Mouse (Mus musculus): ENCODE data around the gene Arhgap17.

Arhgap17 gene

DNA sequence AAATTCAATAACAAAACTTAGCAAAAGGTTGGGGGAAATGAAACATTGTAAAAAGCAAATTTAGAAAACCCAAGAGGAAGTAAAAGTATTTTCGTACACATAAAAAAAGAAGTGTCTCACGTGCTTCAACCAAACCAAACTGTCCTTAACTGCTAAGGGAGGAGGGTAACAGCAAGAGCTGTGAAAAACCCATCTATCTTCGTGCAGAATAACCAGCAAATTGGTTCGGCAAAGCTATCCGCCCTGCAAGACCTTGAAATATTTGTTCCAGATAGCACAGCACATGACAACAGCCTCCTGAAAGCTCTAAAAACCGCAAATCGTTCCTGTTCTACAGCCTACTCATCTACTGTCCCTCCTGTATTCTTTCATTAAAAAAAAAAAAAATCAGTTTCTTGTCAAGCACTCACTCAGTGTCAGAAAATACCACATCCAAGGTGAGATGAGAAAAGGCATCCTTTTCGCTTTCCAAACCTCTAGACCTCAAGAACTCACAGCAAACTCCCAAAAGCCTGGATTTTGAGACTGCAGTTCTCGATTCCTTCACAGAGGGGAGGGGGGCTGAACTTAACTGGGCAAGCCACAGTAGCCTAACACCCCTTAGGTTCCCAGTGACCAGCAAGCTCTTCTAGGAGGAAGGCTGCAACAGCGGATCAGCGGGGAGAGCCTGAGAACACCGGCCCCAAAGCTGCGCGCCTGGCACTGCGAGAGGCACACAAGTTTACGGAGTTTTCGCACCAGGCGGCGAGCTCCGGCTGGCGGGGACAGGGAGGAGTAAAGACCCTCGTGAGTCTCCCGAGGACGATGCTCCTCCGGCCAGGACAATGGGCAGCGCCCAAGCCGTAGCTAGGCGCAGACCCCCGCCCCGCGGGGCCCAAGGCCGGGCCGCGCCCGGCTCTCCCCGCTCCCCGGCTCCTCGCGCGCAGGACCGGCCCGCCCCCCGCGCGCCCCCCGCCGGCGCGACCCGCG is 653 bp downstream of the Arhgap17 start:
- peak in 1 of 2 experiments; percentile 71 for DNase-seq

DNA sequence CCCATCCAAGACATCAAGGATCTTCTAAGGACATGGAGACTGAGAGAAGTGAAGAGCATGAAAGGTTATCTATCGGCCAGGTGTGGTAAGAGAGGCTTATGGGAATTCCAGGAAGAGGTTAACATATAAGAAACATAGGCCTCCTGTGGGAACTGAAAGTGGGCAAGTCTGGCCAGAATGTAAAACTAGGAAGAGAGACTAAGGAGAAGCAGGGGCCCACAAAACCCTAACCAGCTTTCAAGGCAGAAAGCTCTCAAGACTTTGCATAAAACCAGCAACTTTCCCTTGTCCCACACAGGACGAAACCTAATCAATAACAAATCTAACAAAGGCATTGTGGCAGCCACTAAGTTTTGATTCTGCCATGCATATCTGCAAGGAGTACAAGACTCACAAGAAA is 1.5 kb downstream of the Arhgap17 start:
- no peak for DNase-seq

DNA sequence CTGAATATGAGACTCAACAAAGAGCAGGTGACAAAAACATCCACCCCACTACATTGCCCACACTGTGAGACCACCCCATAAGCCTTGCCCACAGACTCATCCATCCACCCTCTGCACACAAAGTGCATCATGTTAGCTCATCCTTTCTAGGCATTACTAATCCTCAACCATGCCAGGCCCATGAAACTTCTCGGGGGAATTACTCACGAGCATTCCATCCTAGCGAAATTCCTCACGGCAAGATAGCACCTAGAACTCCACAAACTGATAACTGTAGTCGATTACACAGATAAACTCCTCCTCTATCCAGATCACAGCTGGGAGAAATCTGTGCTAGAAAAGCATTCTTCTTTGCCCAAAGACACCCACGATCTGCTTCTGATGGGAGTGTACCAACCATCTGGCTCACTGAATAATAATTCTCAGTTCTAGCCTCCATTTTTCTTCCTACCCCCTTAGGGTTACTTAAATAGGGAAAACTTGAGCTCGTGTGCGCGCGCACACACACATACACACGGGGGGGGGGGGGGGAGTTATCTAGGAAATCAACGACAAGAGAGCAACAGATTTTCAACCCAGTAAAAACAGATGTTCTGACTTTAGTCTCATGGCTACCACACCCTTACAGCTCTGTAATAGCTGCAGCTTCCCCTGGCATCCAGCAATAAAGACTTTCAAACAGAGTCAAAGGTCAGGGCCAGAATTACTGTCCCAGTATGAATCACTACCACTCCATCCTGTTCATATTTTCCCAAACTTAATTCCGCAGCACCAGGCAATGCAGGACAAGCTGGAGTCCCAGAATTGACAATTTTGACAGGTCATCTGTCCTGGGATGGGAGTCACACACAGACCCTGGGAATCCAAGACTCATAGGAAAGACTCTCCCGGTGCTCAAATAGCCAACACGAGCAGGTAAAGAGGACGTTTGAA is 2.2 kb downstream of the Arhgap17 start:
- DNase-seq, result no peak

DNA sequence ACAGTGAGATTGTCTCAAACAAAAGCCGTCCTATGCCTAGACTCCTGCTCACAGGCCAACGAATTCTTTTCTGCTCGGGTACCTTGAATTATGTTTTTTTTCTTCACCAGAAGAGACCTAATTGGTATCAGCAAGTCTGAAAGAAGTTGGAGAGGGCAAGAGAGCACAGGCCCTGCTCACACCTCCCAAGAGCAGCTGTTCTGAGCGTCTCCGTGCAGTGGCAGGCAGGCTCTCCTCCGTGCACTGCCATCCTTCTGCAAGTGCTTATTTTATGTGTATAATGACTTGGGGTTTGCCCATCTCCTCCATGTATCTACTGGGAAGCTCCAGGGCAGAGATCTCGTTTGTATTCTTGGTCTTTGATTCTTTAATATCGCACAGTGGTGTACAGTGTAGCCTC is 2.9 kb downstream of the Arhgap17 start:
- DNase-seq, result no peak

DNA sequence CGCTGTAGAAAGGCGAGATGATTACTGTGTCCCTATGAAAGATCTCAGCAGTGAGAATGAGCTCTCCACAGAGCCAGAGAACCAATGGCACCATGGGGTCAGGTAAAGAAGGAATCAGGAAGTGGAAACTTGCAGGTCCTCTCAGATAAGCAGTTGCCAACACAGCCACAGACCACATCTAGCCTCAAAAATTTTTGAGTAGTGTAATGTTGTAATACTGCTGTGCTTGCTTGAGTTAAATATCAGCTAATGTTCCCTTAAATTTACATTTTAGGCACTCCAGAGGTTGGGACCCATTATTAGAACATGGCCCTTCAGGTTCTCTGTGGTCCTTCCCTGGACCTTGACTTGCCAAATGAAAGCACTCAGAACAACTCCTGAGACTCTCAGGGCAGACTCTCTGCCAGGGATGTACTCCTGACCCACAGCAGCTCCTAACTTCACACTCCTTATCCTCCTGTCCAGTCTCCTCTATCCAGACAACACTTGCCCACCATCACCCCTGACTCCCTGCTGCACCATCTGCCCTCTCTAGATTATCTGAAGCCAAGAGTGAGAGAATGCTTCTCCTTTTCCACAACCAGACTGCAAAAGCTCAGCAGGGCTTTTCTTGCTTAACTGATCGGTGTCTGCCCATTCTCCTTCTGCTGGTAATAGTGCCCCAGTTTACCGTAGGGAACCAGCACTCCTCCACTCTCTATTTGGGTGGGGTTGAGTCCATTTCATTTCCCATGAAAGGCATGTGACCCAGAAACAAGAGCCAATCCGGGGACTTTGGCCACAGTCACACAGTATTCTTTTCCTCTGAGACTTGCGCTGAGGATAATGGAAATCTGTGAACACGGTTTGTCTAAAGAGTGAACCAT is 3.6 kb downstream of the Arhgap17 start:
- peak; percentile 51 to 62 for DNase-seq

DNA sequence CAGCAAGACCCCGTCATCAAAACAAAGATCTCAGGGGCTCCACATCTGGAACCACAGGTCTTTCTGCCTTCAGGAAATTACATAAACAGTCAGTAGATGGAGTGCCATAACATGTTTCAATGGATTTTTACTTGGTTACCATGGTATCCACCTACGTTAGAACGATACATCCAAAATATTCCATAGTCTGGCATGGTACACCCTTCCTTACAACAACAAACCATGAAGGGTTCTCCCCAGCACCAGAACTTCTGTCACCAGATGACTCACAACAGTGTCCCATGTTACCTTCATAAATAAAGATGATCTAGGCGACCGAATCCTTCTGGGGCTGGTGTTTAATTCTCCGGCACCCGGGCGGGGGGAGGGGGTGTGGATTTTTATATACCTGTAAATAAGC is 5.7 kb downstream of the Arhgap17 start:
- no peak for DNase-seq

DNA sequence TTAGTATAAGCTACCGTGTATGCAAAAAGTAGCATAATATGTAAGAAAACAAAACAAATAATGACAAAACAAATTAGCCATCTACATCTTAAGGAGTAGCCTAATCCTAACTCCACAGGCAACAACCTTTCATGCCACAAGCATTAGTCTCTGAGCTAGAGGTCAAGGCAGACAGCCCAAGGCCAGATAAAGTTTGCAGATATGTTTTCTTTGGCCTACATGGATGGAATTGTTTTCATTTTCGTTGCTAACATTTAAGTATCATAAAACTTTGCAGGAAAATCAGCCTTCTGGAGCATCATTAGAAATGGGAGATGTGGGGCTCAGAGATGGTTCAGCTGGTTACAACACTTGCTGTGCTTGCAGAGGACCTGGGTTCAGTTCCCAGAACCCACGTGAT is 6.9 kb downstream of the Arhgap17 start:
- peak in 1 of 2 experiments; percentile 26 for DNase-seq

DNA sequence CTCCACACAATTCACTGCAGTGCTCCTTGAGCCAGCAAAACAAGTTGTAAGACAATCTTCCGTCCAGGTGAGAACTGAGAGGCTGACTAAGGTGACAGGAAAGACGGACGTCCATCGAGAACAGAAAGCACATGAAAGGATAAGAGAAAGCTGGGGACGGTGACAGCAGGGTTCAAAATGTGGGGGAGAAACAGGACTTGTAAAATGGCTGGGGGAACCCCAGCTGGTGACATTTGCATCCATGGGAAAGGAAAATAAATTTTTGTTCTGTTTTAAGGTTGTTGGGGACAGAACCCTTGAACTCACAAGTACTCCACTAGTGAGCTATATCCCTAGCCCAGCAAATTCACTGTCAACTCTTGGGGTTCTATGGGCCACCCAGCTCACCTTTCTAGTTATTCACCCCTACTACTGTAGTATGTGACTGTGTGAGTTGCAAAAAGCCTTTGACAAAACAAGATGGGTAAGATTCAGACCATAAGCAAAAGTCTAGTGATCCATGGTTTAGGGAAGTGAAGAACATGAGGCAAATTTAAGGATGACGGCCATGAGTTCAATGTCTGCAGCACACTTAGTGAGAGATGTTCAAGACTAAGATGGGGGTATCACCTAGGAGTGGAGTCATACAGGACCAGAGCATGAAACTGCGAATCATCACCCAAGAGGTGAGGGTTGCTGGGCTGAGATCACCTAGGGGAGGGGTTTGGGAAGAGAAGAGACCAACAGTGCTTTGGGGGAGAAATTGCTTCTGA is 8.3 kb downstream of the Arhgap17 start:
- no peak for DNase-seq

DNA sequence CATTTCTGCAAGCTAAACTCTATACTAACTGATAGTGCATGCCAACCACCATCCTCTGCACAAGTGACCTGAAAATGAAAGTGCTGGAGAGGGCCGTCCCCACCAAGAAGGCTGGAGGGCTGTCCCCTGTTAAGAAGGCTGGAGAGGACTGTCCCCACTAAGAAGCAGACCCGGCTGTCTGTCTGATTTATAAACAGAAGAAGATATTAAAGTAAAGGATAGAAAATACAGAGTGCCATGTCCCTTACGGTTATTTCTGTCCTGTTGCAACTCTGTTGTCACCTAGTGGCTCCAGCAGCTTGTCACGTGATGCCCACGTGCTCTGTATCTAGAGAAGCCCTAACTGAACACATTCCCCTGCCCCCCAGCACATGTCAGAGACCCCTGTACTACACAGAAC is 9.5 kb downstream of the Arhgap17 start:
- DNase-seq, result no peak

DNA sequence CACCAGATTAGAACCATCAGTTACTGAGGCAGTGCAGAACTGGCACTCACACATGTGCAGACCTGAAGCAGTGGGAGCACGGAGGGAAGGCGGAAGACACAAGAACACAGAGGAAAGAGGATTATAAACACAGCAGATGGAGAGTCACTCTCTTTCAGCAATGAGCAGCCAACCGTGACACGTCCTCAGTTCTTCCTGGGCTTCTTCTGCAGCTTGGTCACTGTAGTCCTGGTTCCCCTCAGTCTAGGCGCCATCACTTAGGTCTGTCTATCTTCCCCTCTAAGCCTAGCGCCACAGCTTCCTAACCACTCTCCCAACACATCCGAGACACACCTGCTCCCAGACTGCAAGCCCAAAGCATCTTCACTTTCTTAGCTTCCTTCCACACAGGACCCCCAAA is 10.6 kb downstream of the Arhgap17 start:
- peak in 1 of 2 experiments; percentile 22 for DNase-seq

DNA sequence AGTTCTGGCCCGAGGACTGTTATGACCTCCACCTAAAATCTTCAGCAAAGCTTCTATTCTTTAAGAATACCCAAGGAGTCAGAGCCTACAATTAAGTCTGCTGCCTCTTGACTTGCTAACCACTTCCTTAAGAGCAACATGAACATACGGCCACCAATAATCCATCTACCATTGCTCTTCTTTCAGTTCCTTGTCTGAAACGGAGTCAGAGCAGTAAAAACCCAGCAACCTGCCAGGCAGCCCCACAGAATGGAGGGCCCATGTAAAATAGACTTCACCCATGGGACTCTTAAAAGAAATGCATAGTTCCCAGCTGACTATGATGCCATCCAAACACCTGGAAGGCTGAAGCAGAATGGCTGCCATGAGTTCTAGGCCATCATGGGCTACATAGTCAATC is 13.6 kb downstream of the Arhgap17 start:
- no peak for DNase-seq

DNA sequence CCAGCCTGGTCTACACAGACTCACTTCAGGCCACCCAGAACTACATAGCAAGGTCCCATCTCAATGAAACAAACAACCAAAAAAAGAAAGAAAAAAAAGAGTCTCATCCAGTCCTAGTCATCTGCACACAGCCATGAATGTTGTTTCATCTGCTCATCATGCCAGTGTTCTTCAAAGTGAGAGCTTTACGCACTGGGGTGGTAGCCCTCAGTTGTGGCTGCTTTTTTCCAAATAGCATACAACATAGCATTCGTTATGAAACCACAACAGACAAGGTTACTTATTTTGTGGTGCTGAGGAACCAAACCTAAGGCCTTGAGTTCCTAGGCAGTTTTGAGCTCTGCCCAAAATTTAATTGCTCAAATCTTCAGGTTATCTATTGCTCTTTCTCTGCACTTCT is 14.9 kb downstream of the Arhgap17 start:
- DNase-seq, result no peak

DNA sequence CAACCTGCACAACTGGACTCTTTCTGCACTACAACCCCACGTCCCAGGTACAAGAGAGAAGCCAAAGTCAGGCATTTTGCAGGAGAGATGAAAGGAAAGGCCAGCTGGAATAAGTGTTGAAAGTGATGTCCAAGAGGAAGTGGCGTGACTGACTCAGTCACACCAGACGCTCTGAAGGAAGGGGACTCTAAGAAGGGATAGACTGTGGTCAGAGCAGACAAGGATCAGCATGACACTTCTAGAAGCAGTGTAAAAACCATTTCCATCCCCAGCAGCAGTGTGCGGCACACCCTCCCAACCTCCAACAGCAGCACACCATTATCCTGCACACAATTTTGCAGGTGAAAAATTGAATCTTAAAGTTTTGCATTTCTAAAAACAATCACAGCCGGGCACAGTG is 15.3 kb downstream of the Arhgap17 start:
- no peak for DNase-seq

DNA sequence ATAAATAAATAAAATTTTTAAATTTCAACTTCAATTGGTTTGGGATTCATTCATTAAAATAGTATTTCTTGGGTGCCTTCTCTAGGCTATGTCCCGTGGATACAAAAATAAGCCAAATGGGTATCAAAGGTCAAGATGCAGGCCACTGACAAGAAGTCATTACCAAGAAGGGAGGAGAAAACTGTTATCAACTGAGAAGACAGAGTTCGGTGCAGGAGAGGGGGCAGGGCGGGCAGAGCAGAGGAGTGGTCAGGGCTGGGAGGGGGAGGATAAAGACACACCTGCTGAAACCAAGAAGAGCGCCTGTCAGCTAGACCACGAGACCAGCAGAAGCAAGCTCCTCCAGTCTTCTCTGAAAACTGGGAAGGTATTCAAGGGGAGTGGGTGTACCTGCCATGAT is 15.8 kb downstream of the Arhgap17 start:
- no peak for DNase-seq

DNA sequence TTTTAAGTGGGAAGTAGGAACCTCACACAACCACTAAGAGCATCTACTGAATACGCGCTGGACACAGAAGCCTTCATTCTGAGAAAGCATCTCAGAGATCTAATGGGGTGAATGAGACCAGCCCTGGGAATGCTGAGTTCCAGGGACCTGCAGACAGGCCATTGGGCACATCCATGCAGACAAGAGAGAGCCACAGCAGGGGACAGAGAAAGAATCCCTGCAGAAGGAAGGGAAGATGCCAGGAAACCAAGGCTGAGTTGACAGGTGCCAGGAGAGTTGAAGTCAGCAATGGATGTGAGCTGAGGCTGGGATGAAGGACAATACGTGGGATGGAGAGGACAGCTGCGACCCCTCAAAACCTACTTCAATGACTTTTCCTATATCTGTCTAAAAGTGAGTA is 16.6 kb downstream of the Arhgap17 start:
- DNase-seq, result no peak

DNA sequence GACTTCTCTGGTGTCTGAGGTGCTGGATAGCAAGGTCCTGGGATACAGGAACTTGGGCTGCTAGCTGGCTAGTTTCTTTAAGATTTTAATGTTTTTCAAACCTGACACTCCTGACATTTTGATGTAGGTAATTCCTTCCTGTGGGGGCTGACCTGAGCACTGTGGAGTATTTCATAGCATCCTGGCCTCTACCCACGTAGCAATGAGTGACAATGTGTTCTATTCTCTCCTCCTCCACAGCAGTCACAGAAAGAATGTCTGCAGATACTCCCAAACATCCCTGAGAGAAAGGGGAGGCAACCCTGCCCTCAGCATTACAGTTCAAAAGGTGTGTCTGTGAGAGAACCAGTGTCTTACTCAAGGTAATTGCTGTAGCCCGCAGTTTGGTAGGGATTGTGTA is 19.5 kb downstream of the Arhgap17 start:
- DNase-seq, result no peak

DNA sequence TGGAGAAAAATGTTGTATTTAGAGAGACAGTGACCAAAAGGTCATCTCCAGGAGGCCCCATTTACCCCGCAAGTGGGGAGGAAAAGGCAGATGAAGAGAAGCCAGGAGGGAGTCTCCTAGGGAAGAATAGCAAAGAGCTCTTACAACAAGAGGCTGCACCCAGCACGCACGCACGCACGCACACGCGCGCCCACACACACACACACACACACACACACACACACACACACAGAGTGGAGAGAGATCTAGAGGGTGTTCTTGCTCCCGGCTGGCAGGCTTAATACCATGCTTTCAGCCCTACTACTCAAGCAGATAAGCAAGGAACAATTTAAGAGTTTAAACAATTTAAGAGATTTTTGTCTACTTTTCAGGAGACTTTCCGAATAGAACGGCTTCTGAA is 19.9 kb downstream of the Arhgap17 start:
- no peak for DNase-seq

DNA sequence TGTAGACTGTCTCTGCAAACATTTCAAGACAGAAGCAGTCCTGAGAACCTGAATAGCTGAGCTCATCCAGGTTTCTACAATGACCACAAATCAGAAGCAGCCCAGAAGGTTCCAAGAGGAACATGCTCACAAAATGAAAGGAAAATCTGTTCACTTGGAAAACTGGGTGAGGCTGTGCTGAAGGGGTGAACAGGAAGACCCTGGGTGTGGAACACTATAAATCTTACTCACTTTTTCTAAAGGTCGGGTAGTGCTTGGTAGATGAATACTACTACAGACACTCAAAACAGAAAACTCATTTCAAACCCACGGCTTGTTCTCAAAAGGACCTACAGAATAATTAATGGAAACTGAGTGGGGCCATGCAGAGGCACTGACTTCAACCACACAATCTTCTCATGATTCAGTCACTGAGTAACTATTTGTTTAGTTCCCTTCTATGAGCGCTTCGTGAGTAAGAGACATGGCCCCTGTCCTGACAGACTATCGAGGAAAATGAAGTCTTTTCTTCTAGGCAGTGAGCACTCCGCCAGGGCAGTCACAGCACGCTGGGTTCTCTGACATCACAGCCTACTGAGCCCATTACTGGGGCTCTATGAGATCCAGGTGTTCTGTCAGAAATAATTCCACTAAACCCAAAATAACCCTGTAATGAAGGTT is 23.0 kb downstream of the Arhgap17 start:
- peak in 1 of 2 experiments; percentile 57 for DNase-seq

DNA sequence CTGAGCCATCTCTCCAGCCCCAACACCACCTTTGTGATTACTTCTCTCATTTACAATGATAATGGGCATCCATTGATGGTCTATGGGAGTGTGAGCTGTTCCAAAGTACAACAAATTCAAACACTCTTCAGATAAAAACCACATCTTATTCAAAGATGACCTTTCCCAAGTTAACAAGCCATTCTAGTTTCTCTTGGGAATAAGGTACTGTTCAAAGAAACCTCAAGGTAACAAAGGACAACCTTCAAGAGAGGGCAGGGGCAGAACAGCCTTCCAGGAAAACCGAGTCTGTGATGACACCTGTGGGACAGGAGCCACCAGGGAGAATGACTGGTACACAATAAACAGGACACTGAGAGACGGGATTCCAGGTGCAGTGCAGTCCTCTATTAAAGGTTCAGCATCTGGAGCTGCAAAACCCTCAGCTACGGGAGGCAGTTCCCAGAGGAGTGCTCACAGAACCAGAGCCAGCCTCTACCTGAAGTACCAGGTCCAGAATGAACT is 24.6 kb downstream of the Arhgap17 start:
- no peak for DNase-seq

DNA sequence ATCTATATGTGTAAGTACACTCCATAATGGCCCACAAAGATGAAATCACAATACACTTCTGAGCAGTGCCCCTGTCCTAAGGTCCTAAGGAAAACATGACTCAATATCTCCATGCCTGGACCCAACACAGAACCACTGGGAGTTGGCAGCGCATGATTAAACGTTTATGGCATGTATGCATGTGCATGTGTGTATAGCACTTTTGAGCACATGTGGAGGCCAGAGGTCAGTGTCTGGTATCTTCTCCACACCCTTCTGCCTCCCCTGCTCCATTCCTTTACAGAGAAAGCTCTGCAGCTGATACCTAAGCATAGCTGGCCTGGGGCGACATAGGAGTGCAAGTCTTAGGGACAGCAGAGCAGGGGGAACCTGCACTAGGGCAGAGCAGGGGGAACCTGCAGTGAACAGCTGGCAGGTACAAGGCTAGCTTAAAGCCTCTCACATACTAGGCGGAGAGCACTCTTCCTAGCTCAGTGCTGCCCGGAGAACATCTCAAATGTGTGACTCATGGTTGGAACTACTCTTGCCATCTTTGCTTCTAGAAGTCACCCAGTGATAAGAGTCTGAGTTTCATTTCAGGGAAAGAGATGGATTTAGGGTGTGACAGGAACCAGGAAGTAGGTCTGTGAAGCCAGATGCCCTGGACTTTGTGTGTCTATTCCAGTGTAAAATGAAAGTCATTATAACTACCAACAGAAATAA is 25.5 kb downstream of the Arhgap17 start:
- no peak for DNase-seq

Data from kidney, postnatal 36 days (tissue).